ENCODE assay signal across 10 mouse cellular contexts in the genomic region with DNA sequence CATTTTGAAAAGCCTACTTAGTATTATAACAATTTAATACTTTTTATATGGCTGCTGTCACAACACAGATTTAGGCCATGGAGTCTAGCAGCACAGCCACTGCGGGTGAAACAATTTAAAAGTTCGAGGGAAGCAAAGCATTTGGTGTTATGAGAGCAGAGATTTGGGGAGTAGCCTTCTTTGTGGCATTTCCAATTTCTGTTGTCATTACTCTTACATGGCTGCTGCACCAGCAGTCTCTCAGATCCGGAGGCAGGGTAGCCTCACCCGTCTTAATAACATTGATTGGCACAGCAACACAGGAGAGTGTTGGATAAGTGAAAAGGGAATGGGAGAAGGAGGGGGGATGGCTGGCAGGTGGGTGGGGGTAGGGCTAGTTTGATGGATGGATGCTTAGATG. TPM values are rescaled to one million over a fixed set of nuclear protein-coding genes. Genes with fewer than 3 reads are reported as not detected.
A peak's percentile ranks its signal among the peaks of the same experiment; 100 is the strongest.
DNase-seq lines count a peak whose midpoint lies in the region; ATAC-seq lines count a peak whose summit lies in the region.
"Had no signal": no experiment of that assay in that cellular context is flagged by ENCODE, and none has a peak within 500 bp of the region (broad histone marks: within the 10 kb centered on the region; RNA-seq: fewer than 3 reads in every experiment).

No protein-coding gene starts in this region.

- H3K27ac ChIP-seq in heart, embryonic 13.5 days (replicated peaks): no peak overlapping the region
- no peak overlapping the region for H3K27ac ChIP-seq in forebrain, embryonic 14.5 days (ENCODE audit: low read depth, low read length)
- peak overlapping the region; percentile 86 for H3K27ac ChIP-seq in hindbrain, embryonic 13.5 days
- H3K27ac ChIP-seq in midbrain, embryonic 15.5 days: peak overlapping the region; percentile 82

- H3K4me1 ChIP-seq in heart, embryonic 13.5 days: no peaks in the 10 kb centered on the region
- H3K4me1 ChIP-seq in forebrain, embryonic 14.5 days (ENCODE audit: control insufficient read depth, insufficient read depth, low read length): 0 out of 2 replicates have a peak, but pooled peaks cover 5% of the 10 kb centered on the region
- H3K4me1 ChIP-seq in hindbrain, embryonic 13.5 days (replicated peaks): peaks cover 22% of the 10 kb centered on the region
- H3K4me1 ChIP-seq in midbrain, embryonic 15.5 days: peaks cover 20% of the 10 kb centered on the region

- H3K36me3 ChIP-seq in heart, embryonic 13.5 days: no peaks in the 10 kb centered on the region
- H3K36me3 ChIP-seq in forebrain, embryonic 14.5 days (ENCODE audit: control insufficient read depth, insufficient read depth, low read length): no peaks in the 10 kb centered on the region
- H3K36me3 ChIP-seq in hindbrain, embryonic 13.5 days: no peaks in the 10 kb centered on the region
- H3K36me3 ChIP-seq in midbrain, embryonic 15.5 days (replicated peaks): no peaks in the 10 kb centered on the region

- H3K9me3 ChIP-seq in heart, embryonic 13.5 days: no peaks in the 10 kb centered on the region
- no peaks in the 10 kb centered on the region for H3K9me3 ChIP-seq in forebrain, embryonic 14.5 days (replicated peaks; ENCODE audit: control insufficient read depth, low read length)
- H3K9me3 ChIP-seq in hindbrain, embryonic 13.5 days: no peaks in the 10 kb centered on the region
- no peaks in the 10 kb centered on the region for H3K9me3 ChIP-seq in midbrain, embryonic 15.5 days

- 64% methylated on average over 4 of the region's 4 CpGs for WGBS in heart, embryonic 13.5 days
- WGBS in forebrain, embryonic 14.5 days: 43% methylated on average over 4 of the region's 4 CpGs
- WGBS in hindbrain, embryonic 13.5 days: 56% methylated on average over 4 of the region's 4 CpGs
- 59% methylated on average over 4 of the region's 4 CpGs for WGBS in midbrain, embryonic 15.5 days

- no peaks in the 10 kb centered on the region for H3K27me3 ChIP-seq in heart, embryonic 13.5 days (replicated peaks)
- H3K27me3 ChIP-seq in forebrain, embryonic 14.5 days (replicated peaks; ENCODE audit: control insufficient read depth, insufficient read depth, low read length): no peaks in the 10 kb centered on the region
- H3K27me3 ChIP-seq in hindbrain, embryonic 13.5 days: peaks cover 24% of the 10 kb centered on the region; the same call in 1 of the 2 replicates
- H3K27me3 ChIP-seq in midbrain, embryonic 15.5 days (replicated peaks): no peaks in the 10 kb centered on the region

- intact Hi-C loops in heart, postnatal 14 days (cut with DNase I): loop anchor here (2.0 to 5.0 kb wide), 5 partner anchors 135 to 596 kb away; no protein-coding TSS in a partner anchor

- no peak for ATAC-seq in heart, embryonic 13.5 days (ENCODE audit: extremely low read depth, insufficient number of reproducible peaks, low FRiP score, low TSS enrichment)
- ATAC-seq in forebrain, embryonic 14.5 days: 0 out of 2 replicates have a peak, but pooled peaks have one; percentile 2
- ATAC-seq in hindbrain, embryonic 13.5 days (ENCODE audit: low FRiP score): peak; percentile 22; the same call in 1 of the 2 replicates
- ATAC-seq in midbrain, embryonic 15.5 days (replicated peaks): 0 out of 2 replicates have a peak, but pooled peaks have one; percentile 4

- no peak overlapping the region for H3K9ac ChIP-seq in heart, embryonic 13.5 days
- peak overlapping the region; percentile 69 for H3K9ac ChIP-seq in forebrain, embryonic 14.5 days (ENCODE audit: low read length)
- H3K9ac ChIP-seq in hindbrain, embryonic 13.5 days: peak overlapping the region; percentile 69
- peak overlapping the region; percentile 43; the same call in 1 of the 2 replicates for H3K9ac ChIP-seq in midbrain, embryonic 15.5 days
- H3K9ac ChIP-seq: liver, postnatal 0 days had no signal

- peak overlapping the region; percentile 68; the same call in 1 of the 2 replicates for H3K4me2 ChIP-seq in heart, embryonic 13.5 days
- peak overlapping the region; percentile 51 for H3K4me2 ChIP-seq in forebrain, embryonic 14.5 days (ENCODE audit: low read length)
- peak overlapping the region; percentile 57 for H3K4me2 ChIP-seq in hindbrain, embryonic 13.5 days
- H3K4me2 ChIP-seq in midbrain, embryonic 15.5 days: peak overlapping the region; percentile 54

- DNase-seq in heart, adult 18-20 months: no peak
- DNase-seq in forebrain, embryonic 14.5 days (ENCODE audit: low spot score): no peak
- DNase-seq in frontal cortex, postnatal 10 days (ENCODE audit: low spot score in 2 of 2): no peak
- DNase-seq in urinary bladder, adult 2 months (ENCODE audit: low spot score): no peak
- DNase-seq in heart, postnatal 14 days: no peak

- H3K4me3 ChIP-seq in heart, embryonic 13.5 days: no peak overlapping the region
- peak overlapping the region; percentile 30 for H3K4me3 ChIP-seq in forebrain, embryonic 14.5 days (ENCODE audit: low read depth, low read length)
- peak overlapping the region; percentile 33; the same call in 1 of the 2 replicates for H3K4me3 ChIP-seq in hindbrain, embryonic 13.5 days
- peak overlapping the region; percentile 36 for H3K4me3 ChIP-seq in midbrain, embryonic 15.5 days
- H3K4me3 ChIP-seq: erythroblast, embryonic 14.5 days had no signal

RNA-seq across cellular contexts. Expression of a gene that starts 58.5 kb away (rescaled TPM):
- polyA plus RNA-seq in heart, embryonic 13.5 days (2015; fragmentation: Nextera tagmentation; extraction: Ambion mirVana): 18.7 and 19.3 TPM in 2 replicates
- 10 to 100 TPM; 13.0 to 15.1 TPM for total RNA-seq in heart, adult 18-20 months (2021)
- 20.8 and 22.9 TPM in 2 replicates for polyA plus RNA-seq in forebrain, embryonic 14.5 days (2014; fragmentation: Nextera tagmentation; extraction: Ambion mirVana)
- 13.3 and 14.4 TPM in 2 replicates for polyA plus RNA-seq in hindbrain, embryonic 13.5 days (2015; fragmentation: Nextera tagmentation; extraction: Ambion mirVana)
- polyA plus RNA-seq in midbrain, embryonic 15.5 days (2015; fragmentation: Nextera tagmentation; extraction: Ambion mirVana): 15.3 and 16.6 TPM in 2 replicates
- 10.9 and 13.8 TPM in 2 replicates for polyA plus RNA-seq in urinary bladder, adult 2 months (2012; rRNA removed)
- 10 to 100 TPM in 1 of 2 experiments, 1 to 10 TPM in 1; 8.9 to 11.0 TPM for total RNA-seq in heart, postnatal 14 days (2021)

Comparison
In these comparisons a context has a peak if more than half of its experiments do, and no peak if none do; other contexts are left out.
1. H3K27ac ChIP-seq: peak in hindbrain, embryonic 13.5 days (single experiment) and midbrain, embryonic 15.5 days (single experiment); none in heart, embryonic 13.5 days (single experiment) and forebrain, embryonic 14.5 days (single experiment).
2. Peak in every context shown above with its lines, with median percentiles within 50 percentile points of each other: H3K4me2 ChIP-seq.